Mouse (Mus musculus): Measurements from ENCODE around the gene Map4k3. TPM values are rescaled to one million over a fixed set of nuclear protein-coding genes. Genes with fewer than 3 reads are reported as not detected.

Gene Map4k3
- polyA plus RNA-seq, 1 experiment, result 52.5 TPM

DNA sequence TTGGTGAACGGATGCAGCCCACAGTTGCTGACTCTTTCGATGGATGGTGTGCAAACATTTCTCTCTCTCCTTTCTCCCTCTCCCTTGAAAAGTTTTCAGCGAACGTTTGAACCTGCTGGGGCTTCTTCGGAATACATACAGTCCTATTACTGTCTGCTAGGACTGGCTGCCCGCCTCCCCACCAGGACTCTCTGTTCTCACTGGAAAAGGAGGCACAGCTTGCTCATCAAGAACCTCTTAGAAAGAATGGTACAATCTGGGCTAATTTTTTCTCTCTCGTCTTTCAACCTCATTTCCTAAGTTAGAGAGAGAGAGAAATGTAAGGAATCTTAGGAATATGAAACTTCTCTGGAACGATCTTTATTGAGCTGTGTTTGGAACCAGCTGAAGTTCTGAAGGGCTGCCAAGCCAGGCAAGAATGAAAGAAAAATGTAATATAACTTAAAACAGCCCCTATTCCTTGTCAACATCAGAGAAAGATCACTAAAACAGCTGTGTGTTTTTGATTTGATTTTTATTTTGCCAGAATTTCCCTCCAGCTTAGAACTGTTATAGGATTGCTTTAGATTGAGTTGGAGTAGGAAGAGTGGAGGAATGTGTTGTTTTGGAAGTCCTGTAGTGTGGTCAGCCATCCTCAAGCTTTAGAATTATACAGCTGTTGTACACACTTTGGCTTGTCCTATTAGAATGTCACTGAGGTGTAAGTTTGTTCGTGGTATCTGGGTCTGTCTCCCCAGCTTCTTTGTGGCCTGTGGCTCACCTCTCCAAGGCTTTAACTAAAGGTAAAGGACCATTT, 27.0 kb upstream of the Map4k3 start:
- TF ChIP-seq CTCF (IDR thresholded peaks at IDR 0.05; ENCODE audit: low read depth, low read length) (no peak), POLR2A (IDR thresholded peaks at IDR 0.05; ENCODE audit: insufficient read depth, low read length) (no peak), EP300 (IDR thresholded peaks at IDR 0.05; ENCODE audit: insufficient read depth, low read depth, low read length) (no peak)

DNA sequence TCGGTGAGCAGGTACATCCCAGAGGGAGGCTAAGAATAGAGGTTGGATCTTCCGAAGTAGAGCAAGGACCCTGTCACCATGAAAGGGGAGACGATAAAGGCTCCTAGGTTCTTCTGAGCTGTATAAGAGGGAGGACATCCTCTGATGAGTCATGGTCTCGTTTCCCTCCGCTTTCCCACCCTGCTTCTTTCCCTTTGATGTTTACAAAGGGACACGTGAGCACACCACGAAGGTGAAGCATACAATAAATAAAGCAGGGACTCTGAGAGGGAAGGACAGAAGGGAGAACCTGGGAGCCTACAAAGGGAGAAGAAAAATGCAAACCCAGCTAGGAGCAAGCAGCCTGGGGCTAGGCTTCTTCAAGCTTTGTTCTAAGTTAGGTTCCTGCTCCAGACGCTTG, 26.3 kb upstream of the Map4k3 start:
- Histone ChIP-seq H3K36me3 (ENCODE audit: control insufficient read depth, insufficient read depth, low read length, poor library complexity, severe bottlenecking) (no peaks in the 10 kb centered on the region), H3K4me1 (ENCODE audit: control insufficient read depth, insufficient read depth, low read length) (peaks cover 2% of the 10 kb centered on the region), H3K27me3 (ENCODE audit: control insufficient read depth, insufficient read depth, low read length, poor library complexity, severe bottlenecking) (no peaks in the 10 kb centered on the region), H3K9ac (ENCODE audit: low read depth, poor library complexity, severe bottlenecking) (no peak overlapping the region), H3K4me3 (ENCODE audit: low read depth, low read length) (no peak overlapping the region), H3K27ac (ENCODE audit: insufficient read depth, low read length) (no peak overlapping the region), H3K9me3 (replicated peaks; ENCODE audit: control insufficient read depth, insufficient read depth, low read length, poor library complexity, severe bottlenecking) (no peaks in the 10 kb centered on the region)
- no peak for TF ChIP-seq POLR2A (IDR thresholded peaks at IDR 0.05; ENCODE audit: insufficient read depth, low read length)
- TF ChIP-seq CTCF (IDR thresholded peaks at IDR 0.05; ENCODE audit: low read depth, low read length), result no peak
- no peak for TF ChIP-seq EP300 (IDR thresholded peaks at IDR 0.05; ENCODE audit: insufficient read depth, low read depth, low read length)

More for the DNA sequence above, 27.0 kb upstream of the Map4k3 start:
- H3K4me3 ChIP-seq (ENCODE audit: low read depth, low read length), result no peak overlapping the region
- no peaks in the 10 kb centered on the region for H3K9me3 ChIP-seq (replicated peaks; ENCODE audit: control insufficient read depth, insufficient read depth, low read length, poor library complexity, severe bottlenecking)
- no peaks in the 10 kb centered on the region for H3K36me3 ChIP-seq (ENCODE audit: control insufficient read depth, insufficient read depth, low read length, poor library complexity, severe bottlenecking)
- no peaks in the 10 kb centered on the region for H3K27me3 ChIP-seq (ENCODE audit: control insufficient read depth, insufficient read depth, low read length, poor library complexity, severe bottlenecking)
- H3K27ac ChIP-seq (ENCODE audit: insufficient read depth, low read length), result no peak overlapping the region
- H3K4me1 ChIP-seq (ENCODE audit: control insufficient read depth, insufficient read depth, low read length), result peaks cover 2% of the 10 kb centered on the region
- H3K9ac ChIP-seq (ENCODE audit: low read depth, poor library complexity, severe bottlenecking), result no peak overlapping the region

DNA sequence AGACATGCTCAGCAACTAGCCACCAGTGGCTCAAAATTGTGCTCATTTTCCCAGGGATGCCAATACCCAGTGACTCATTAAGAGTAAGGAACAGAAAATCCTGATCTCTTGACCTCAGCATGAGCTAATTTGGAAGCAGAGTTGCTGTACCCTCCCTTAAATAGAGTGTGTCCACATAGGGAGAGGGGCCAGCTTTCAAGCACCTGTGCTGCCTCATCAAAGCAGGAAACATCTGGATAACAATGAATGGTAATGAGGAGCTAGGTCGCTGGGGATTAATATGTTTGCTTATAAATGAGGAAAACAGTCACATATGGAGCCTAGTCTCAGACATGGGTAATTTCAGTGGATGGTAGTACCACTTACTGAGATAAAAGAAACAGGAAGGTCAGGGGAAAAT, 24.2 kb upstream of the Map4k3 start:
- Histone ChIP-seq H3K27me3 (ENCODE audit: control insufficient read depth, insufficient read depth, low read length, poor library complexity, severe bottlenecking) (no peaks in the 10 kb centered on the region), H3K9ac (ENCODE audit: low read depth, poor library complexity, severe bottlenecking) (no peak overlapping the region), H3K9me3 (replicated peaks; ENCODE audit: control insufficient read depth, insufficient read depth, low read length, poor library complexity, severe bottlenecking) (no peaks in the 10 kb centered on the region), H3K27ac (ENCODE audit: insufficient read depth, low read length) (no peak overlapping the region), H3K4me1 (ENCODE audit: control insufficient read depth, insufficient read depth, low read length) (peaks cover 2% of the 10 kb centered on the region), H3K4me3 (ENCODE audit: low read depth, low read length) (no peak overlapping the region), H3K36me3 (ENCODE audit: control insufficient read depth, insufficient read depth, low read length, poor library complexity, severe bottlenecking) (no peaks in the 10 kb centered on the region)
- TF ChIP-seq POLR2A (IDR thresholded peaks at IDR 0.05; ENCODE audit: insufficient read depth, low read length) (no peak), EP300 (IDR thresholded peaks at IDR 0.05; ENCODE audit: insufficient read depth, low read depth, low read length) (no peak), CTCF (IDR thresholded peaks at IDR 0.05; ENCODE audit: low read depth, low read length) (no peak)

DNA sequence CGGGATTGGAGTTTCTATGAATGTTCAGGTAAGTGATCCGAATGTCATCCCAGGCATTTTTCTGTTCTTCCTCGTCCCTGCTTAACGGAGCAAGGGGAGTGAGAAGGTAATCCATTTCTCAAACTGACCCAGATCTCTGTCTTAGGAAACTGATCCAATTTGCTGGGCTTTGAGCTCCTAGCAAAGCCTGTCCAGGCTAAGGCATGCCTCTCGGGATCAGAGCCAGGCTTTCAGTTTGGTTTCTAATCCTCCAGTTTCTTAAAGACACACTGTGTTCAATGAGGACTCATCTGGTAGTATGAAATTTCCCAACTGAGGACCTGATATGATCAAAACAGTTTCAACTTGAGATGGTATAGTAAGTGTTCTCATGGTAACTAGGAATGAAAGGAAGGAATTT, 11.1 kb upstream of the Map4k3 start:
- no peaks in the 10 kb centered on the region for H3K36me3 ChIP-seq (ENCODE audit: control insufficient read depth, insufficient read depth, low read length, poor library complexity, severe bottlenecking)
- H3K27me3 ChIP-seq (ENCODE audit: control insufficient read depth, insufficient read depth, low read length, poor library complexity, severe bottlenecking), result no peaks in the 10 kb centered on the region
- H3K27ac ChIP-seq (ENCODE audit: insufficient read depth, low read length), result no peak overlapping the region
- no peaks in the 10 kb centered on the region for H3K9me3 ChIP-seq (replicated peaks; ENCODE audit: control insufficient read depth, insufficient read depth, low read length, poor library complexity, severe bottlenecking)
- no peaks in the 10 kb centered on the region for H3K4me1 ChIP-seq (ENCODE audit: control insufficient read depth, insufficient read depth, low read length)
- no peak overlapping the region for H3K9ac ChIP-seq (ENCODE audit: low read depth, poor library complexity, severe bottlenecking)
- H3K4me3 ChIP-seq (ENCODE audit: low read depth, low read length), result no peak overlapping the region
- TF ChIP-seq CTCF (IDR thresholded peaks at IDR 0.05; ENCODE audit: low read depth, low read length) (no peak), POLR2A (IDR thresholded peaks at IDR 0.05; ENCODE audit: insufficient read depth, low read length) (no peak), EP300 (IDR thresholded peaks at IDR 0.05; ENCODE audit: insufficient read depth, low read depth, low read length) (no peak)

DNA sequence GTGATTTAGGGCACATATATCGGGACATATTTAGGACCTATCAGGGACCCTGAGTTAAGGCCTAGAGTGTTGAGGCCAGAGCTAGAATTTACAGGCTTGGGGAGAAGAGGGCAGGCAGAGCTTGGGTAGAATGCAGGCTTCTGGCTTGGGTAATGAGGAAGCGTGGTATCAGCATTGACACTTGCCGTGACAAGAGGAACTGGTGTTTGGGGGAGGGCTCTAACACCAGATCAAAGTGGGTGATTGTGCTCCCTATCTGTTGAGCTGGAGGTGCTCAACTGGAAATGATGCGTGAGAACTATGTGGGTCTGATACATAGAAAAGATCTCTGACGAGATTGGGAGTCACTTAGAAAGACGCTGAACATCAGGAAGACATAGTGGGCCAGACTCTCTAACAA, 6.4 kb upstream of the Map4k3 start:
- TF ChIP-seq EP300 (IDR thresholded peaks at IDR 0.05; ENCODE audit: insufficient read depth, low read depth, low read length) (no peak), CTCF (IDR thresholded peaks at IDR 0.05; ENCODE audit: low read depth, low read length) (no peak), POLR2A (IDR thresholded peaks at IDR 0.05; ENCODE audit: insufficient read depth, low read length) (no peak)
- H3K4me1 ChIP-seq (ENCODE audit: control insufficient read depth, insufficient read depth, low read length), result no peaks in the 10 kb centered on the region
- H3K9ac ChIP-seq (ENCODE audit: low read depth, poor library complexity, severe bottlenecking), result no peak overlapping the region

DNA sequence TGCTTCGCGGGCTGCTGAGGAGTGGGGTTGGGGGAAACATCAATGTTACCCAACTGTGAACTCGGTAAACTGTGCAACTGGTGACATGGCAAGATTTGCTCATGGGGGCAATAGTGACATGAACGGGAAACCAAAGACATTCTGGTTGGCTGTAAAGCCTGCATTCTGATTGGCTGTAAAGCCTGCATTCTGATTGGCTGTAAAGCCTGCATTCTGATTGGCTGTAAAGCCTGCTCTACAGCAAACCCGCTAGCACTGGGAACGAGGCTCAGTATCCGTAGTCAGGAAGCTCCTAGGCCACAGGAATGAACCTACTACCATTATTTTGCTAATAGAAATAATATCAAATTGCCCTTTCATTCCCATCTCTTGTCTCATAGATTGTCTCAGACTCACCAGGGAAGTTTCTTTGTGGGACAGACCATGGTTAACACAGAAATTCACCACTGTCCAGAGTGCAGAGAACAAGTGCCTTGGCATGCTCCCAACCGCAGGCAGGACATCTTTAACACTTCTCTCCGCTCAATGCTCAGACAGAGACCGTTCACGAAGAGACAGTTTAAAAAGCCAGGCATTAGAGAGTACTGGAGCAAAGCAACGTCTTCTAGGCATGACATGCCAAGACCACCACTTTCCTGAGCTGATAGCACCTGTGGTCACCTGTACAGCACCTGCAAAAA, 5.0 kb upstream of the Map4k3 start:
- Histone ChIP-seq H3K9ac (ENCODE audit: low read depth, poor library complexity, severe bottlenecking) (no peak overlapping the region), H3K27ac (ENCODE audit: insufficient read depth, low read length) (no peak overlapping the region), H3K9me3 (replicated peaks; ENCODE audit: control insufficient read depth, insufficient read depth, low read length, poor library complexity, severe bottlenecking) (no peaks in the 10 kb centered on the region), H3K4me3 (ENCODE audit: low read depth, low read length) (no peak overlapping the region), H3K4me1 (ENCODE audit: control insufficient read depth, insufficient read depth, low read length) (no peaks in the 10 kb centered on the region), H3K36me3 (ENCODE audit: control insufficient read depth, insufficient read depth, low read length, poor library complexity, severe bottlenecking) (no peaks in the 10 kb centered on the region), H3K27me3 (ENCODE audit: control insufficient read depth, insufficient read depth, low read length, poor library complexity, severe bottlenecking) (no peaks in the 10 kb centered on the region)
- TF ChIP-seq POLR2A (IDR thresholded peaks at IDR 0.05; ENCODE audit: insufficient read depth, low read length) (no peak), CTCF (IDR thresholded peaks at IDR 0.05; ENCODE audit: low read depth, low read length) (no peak), EP300 (IDR thresholded peaks at IDR 0.05; ENCODE audit: insufficient read depth, low read depth, low read length) (no peak)

More for the DNA sequence above, 6.4 kb upstream of the Map4k3 start:
- Histone ChIP-seq H3K27me3 (ENCODE audit: control insufficient read depth, insufficient read depth, low read length, poor library complexity, severe bottlenecking) (no peaks in the 10 kb centered on the region), H3K36me3 (ENCODE audit: control insufficient read depth, insufficient read depth, low read length, poor library complexity, severe bottlenecking) (no peaks in the 10 kb centered on the region), H3K9me3 (replicated peaks; ENCODE audit: control insufficient read depth, insufficient read depth, low read length, poor library complexity, severe bottlenecking) (no peaks in the 10 kb centered on the region), H3K4me3 (ENCODE audit: low read depth, low read length) (no peak overlapping the region), H3K27ac (ENCODE audit: insufficient read depth, low read length) (no peak overlapping the region)

Measured in ES-Bruce4 (cell line).